Mouse (Mus musculus): ENCODE measurements around the gene Cfap58. TPM values are rescaled to one million over a fixed set of nuclear protein-coding genes. Genes with fewer than 3 reads are reported as not detected.

Cfap58 gene
- total RNA-seq, 2 experiments from 2014 or later, result not detected

DNA sequence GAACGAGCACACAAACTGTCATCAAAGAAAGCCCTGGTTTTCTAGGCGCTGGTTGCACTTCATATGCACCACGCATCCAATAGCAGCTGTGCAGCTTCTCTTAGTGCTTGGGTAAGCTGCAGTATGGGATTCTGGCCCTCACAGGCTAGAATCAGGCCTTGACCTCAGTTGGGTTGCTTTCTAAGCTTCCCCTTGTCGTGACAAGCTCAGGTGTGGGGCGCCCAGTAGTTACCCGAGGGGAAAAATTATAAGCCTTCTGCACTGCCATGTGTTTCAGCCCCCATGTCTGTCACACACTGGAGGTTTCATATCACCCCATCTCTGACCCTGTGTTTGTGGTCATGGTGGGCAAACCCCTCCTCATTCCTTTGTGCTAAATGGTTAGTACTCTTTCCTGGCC, 42.0 kb downstream of the Cfap58 start:
- DNase-seq, result no peak

DNA sequence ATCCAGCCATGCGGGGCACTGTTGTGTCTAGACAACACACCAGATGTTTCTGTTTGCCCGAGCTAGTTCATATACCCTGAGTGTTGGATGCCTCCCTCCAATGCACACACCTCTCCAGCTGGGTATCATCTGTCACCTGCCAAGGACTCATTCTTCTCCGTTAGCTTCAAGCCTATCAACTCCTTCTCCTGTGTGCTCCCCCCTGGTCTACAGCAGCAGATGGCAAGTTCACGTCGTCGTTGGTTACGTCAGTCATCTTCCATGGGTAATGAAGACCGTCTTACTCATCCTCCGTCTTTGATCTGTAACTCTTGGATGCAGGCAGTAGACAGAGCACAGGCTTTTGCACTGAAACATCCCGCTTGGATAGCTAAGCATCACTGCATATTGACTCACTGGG, 42.8 kb downstream of the Cfap58 start:
- DNase-seq, result no peak

DNA sequence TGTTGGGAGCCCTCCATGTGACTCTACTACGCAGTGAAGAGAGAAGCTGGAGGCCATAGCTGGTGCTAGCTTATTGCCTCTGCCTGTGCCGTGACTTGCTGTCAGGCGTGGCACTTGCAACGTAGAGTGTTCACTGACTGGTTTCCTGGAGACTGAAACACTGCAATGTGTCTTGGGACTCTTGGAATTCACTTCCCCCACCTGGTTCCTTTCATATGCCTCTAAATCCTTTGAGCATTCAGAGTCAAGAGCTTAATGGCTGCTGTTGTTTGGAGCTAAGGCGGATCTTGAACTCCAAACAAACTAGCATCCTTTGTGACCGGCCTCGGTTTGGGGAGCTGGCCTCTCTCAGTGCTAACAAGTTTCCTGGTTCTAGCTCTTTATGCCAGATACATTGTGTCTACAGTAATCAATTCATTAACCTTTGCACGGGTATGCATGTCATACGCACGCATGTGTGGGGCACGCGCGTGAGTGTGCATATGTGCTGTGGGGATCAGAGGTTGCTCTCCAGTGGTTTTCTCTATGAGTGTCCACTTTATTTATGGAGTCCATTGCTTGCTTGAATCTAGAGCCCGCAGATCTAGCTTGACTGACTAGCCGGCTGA, 48.2 kb downstream of the Cfap58 start:
- no peak for DNase-seq

DNA sequence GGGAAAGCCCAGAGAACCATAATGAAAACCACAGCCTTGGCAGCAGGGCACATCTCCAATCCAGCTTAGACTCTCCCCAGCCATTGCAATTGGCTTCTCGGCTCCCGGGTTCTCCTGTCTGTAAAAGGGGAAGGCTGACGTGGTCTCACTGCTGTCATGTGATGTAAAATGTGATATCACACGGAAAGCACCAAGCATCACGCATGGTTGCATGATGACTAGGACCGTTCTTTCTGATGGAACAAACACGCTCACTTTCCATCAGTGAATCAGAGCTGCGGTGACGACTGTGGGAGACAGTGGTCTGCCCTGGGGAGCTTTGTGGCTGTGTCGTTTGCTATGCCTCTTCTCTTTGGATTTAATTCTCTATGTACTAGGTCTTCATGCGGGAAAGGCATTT, 50.5 kb downstream of the Cfap58 start:
- DNase-seq, result no peak

DNA sequence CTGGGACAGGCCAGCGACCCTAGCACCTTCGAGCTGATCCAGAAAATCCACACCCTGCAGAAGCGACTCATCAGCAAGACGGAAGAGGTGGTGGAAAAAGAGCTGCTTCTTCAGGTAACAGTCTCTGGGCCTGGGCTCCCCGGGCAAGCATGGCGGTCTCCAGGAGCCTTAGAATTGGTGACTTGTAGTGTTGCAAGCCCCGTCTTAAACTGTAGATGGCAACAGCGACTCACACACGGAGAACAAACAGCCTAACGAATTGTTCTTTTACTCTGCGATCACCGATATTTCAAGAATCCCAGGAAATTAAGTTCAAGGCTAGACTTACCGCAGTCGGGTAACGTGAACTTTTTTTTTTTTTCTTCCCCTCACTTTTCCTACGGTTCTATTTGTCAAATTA, 51.0 kb downstream of the Cfap58 start:
- DNase-seq, result no peak

DNA sequence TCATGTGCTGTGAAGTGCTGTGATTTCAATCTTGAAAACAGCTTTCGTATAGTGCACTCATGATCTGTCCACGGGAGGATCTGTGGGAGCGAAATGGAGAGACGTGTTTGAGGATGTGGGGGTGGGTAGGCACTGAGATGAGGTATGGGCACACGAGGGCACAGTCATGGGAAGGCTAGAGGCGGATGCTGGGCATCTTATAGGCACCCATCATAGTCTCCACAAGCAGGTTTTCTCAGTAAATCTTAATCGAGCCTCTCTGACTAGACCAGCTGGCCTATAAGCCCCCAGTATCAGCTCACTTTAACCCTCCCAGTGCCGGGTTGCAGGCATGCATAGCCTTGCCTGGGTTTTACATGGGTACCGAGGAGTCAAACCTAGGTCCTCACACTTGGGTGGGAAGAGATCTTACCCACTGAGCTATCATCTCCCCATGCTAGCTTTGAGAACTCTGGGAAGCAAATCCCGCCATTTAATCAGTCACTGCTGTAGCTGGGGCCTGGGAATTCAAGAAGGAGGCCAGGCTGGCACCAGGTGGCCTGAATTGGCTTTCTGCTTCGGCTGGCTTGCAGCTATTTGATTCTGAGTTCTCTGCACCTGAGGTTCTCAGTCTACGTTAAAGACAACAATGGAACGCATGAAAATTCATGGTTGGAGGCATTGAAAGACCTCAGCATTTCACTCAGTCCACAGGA, 51.6 kb downstream of the Cfap58 start:
- DNase-seq, result no peak

DNA sequence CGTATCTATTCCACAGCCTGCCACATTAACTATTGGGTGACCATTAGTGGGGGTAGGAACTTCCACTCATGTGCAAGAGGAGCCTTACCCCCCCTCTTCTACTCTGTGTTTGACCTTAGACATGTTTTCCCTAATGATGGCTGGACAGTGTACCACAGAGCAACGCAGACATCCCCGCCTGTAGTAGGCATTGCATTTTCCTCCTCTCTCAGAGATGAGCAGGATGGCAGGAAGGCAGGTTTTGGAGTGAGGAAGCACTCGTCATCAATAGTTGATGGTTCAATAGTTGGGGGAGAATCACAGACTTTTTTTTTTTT, 52.1 kb downstream of the Cfap58 start:
- no peak for DNase-seq

DNA sequence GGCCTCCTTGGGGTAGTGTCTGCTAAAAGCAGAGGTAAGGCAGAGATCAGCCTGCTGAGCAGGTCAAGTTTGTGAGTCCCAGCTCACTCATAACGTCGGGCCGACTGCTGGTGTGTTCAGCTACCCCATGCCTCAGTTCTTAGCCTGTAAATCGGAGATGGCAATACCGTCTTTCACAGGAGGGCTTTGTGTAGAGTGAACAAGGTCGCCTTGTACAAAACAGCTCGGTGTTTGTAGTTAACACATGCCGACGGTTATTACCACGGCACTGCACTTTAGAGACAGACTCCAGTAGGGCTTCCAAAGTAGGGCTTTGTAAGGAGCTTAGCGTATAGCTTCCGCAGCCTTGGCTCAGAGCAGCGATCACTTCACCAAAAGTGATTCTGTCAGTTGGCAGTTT, 63.8 kb downstream of the Cfap58 start:
- no peak for DNase-seq

DNA sequence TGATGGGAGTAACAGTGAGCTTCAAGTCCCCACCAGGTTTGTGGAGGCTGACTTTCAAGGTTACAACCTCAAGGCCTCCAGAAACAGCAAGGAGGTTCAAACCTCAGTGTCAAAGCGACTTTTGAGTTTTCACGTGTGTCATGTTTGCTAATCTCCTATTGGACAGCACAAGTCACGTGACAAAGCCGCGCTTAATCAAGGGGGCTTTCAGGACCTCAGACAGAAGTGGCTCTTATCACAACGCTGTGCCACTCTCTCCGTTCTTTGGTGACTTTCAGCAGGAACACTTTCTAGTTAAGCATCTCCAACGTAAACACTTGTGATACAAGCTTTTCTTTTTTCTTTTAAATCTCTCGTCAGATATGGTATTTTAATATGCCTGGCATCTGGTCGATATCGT, 64.3 kb downstream of the Cfap58 start:
- DNase-seq, result no peak

DNA sequence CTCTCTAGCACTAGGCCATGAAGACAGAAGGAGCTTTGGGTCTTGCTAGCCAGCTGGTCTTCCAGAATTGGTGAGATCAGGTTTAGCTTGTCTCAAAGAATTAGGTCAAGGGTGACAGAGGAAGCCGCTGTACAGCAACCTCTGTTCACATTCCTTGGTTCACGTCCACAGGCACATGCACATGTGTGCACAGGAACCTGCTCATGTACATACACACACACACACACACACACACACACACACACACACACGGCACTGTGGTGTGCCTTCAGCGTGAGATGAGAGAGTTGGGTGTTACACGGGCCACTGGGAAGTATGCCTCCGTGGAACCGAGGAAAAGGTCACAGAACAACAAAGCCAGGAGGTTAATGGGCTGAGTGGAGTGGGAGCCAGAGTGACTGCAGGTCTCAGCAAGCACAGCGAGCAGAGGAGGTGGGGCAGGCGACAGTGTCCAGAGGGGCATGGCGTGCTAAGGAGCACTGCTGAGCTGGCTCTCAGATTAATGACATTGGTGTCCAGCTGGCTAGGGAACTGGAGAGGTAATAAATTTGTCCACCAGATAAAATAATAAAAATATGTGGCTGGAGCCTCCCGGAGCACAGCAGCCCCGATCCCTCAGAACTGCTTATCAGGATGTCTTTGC, 71.4 kb downstream of the Cfap58 start:
- no peak for DNase-seq

DNA sequence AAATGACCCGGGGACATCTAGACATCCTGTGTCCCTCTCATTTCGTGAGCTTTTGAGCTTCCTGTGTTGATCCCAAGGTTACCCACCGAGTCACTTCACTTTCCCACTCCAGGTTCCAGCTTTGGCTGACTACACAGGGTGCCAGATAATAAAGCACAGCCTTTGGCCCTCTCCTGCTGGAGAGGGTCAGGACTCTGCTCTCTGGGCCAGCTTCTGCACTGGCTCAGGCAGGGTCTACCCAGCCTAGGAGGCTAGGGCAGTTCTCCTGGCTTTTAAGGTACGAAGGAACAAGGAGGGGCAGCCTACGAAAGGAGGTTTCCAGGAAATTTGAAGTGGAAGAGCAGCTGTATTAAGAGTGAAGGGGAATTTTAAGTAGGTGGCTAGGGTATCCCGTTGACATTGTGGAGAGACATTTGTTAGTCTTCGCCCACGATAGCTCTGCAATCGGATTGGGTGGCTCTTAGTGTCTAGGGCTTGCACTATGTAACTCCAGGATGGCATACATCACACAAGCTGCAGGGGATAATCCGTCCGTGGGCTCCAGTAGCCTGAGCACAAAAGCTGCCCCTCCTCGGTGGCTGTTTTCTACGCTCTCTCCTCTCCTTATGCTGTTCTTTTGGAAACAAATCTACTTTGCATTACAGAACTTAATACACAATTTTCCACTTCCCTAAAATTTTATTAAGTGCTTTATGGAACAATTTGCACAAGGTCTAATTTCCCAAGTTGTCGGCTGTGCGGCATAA, 72.3 kb downstream of the Cfap58 start:
- DNase-seq, result no peak

DNA sequence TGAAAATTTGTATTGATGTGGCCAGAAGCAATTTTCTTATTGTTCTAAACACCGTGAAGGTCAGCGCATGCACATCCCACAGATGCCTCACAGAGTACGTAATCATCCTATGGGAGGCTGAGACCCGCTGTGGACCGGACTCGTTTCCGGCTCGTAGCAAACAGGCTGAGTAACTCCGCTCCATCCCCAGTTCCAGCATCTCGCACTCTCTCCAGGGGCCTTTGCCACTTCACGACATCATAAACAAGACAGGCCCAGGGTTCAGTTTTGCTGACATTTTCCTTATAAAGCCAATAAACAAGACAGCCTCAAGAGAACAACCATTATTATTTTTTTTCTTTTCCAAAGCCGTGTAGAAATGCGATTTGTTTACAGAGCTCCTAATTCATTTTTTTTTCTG, 82.6 kb downstream of the Cfap58 start:
- DNase-seq, result no peak

DNA sequence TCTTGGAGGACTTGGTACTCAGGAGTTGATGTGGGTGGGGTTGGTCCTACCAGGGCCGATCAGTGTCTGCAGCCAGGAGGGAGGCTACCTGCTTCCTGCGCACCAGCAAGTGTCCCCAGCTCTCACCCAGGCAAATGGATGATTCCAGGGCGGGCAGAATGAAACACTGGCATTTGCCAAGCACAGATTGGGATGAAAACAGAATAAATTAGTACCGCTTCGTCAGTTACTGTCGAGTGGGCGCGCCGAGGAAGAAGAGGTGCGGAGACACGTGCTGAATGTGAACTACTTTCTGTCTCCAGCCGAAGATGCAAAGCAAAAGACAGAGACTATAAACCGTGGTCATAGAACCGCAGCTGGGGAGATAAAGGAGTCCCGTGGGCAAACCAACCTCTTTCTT, 84.0 kb downstream of the Cfap58 start:
- no peak for DNase-seq

DNA sequence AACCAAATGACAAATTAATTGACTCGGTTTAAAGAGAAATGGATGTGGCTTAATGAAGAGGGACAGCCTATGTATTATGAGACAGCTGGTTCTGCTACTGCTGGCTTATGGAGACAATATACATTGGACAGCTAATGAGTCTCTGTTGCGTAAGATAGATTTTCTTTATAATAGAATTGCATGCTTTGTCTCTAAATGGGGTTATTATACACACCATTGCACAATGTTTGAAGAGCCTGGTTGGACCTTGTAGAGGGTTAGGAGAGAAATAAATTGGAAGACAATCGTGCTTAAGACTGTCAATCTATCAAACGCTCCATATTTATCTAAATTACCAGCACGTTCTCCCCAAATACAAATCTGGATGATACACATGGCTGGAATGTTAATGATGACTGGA, 85.3 kb downstream of the Cfap58 start:
- no peak for DNase-seq

DNA sequence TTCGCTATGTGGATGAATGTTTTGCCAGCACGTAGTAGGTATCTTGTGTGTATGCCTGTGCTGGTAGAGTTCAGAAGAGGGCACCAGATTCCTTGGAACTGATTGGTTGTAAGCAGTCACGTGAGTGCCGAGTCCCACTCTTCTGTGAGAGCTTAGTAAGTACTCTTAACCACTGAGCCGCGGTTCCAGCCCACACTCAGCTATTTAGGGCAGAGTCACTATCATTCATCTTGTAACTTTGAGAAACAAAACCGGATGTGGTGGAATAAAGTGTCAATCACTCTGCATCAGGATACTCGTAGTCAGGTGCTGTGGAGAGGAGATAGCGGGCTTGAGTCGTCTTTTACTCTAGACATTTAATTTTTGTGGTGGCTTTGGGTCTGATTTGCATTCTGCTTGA, 86.3 kb downstream of the Cfap58 start:
- DNase-seq, result no peak

DNA sequence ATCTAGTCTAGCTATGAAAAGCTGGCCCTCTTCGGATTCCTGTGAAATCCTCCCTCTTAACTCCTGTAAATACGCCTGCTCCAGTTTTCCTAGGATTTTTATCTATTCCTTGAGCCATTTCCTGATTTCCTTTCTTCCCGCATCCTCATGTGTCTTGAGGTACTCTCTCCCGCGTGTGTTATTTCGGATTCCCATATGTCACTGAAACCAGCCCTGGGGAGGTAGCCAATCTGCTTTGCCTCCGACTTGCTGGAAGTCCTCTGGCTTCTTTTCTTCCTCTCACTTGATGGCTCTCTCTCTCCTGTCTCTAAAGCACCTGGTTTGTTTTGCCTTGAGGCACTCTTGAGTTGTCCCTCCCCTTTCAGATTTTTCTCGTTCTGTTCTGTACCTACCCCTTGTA, 87.9 kb downstream of the Cfap58 start:
- DNase-seq, result no peak

DNA sequence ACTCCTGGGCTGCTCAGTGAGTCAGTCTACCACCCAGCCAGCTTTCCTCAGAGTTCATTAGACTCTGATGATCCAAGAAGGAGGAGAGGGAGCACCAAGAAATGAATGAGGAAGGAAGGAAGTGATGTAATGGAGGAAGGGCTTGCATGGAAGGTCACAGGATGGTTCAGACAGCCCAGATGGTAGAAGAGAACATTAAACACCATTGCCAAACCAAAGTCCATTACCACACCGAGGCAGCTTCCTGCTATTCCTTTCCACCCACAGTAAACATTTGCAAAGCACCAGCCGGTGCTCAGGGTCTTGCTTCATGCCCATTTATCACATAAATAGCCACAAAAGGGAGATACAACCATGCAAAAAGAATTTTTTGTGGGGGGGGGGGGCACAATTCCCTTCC, 89.4 kb downstream of the Cfap58 start:
- no peak for DNase-seq

DNA sequence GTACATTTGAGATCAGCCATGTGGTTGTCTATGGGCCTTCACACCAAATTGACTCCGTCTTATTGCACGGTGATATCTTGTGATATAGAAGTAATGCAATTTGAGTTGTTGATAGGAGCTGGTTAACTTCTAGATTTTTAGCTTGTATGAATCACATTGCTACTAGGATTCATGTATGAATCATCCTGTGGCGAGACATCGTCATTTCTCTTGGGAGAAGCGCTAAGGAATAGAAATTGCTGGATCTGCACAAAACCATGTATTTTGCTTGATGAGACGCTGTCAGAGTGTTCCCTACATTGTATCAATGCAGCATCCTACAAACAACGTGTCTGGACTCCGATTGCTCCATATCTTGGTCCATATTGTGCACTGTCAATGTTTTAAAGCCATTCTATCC, 102.1 kb downstream of the Cfap58 start:
- DNase-seq, result no peak

DNA sequence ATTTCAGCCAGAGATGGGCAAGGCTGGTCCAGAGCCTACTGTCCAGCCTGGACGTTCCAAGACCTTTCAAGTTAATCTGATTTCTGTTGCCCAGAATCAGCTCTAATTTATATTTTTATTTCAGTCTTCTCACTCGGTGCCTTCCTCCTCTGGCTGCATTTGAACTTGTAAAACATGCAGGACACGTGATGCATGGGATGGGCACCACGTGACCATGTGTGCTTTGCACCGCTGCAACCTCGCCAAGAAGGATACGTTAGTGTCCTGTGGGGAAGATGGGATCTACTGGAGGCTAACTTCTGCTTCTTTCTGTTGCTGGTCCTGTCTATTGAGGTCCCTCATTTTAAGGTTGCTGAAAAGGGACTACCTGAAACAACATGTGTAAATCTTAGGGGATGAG, 109.8 kb downstream of the Cfap58 start:
- DNase-seq, result no peak

DNA sequence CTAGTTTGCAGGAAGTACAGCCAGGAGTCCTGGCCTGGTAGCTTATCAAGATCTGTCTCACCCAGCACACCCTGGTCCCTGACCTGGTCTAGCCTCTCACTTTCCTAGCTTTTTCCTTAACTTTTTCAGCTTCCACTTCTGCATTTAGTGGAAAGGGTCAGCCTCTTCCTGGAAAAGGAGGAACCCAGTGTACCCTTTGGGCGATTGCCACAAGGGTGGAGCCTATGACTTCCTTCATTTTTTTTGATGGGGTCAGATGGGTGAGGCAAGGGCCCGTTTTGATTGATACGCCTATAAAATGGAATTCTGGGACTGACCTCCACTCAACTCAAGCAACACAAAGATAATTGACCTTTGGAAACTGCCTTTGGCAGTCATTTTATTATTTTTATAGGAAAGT, 111.9 kb downstream of the Cfap58 start:
- DNase-seq, result no peak

DNA sequence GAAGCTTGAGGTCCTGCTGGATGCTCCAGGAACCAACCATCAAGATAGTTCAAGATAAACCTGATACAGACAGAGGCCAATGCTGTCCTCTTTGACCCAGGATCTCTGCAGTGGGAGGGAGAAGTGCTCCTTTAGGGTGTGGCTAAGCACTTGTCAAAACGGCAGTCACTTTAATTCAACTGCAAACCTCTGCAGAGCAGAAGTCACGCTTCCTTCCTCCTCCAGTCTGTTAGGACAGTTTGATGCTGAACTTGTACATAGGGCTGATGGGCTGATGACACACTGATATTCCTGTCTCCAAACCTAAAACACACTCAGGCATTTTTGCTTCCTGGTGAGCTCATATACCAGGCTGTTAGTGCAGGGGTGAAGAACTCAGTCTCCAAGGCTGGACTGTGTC, 125.8 kb downstream of the Cfap58 start:
- DNase-seq, result no peak

DNA sequence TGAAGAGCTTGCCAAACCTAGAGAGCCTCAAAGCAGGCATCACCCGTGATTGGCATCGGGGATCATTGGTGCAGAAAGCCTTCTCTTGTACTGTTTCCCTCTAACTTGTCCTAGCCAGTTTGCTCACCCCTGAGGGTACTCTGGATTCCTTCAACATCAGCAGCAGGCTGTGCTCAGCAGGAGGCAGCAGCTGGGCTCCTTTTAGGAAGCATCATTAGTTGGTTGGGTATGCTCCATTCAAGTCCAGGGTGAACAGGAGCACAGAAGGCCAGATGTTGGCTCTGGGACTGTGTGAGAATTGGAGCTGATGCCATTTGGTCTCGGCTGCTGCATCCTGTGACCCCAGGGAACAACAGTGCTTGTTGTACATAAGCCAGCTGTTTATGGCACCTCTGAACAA, 142.2 kb downstream of the Cfap58 start:
- DNase-seq, result no peak

DNA sequence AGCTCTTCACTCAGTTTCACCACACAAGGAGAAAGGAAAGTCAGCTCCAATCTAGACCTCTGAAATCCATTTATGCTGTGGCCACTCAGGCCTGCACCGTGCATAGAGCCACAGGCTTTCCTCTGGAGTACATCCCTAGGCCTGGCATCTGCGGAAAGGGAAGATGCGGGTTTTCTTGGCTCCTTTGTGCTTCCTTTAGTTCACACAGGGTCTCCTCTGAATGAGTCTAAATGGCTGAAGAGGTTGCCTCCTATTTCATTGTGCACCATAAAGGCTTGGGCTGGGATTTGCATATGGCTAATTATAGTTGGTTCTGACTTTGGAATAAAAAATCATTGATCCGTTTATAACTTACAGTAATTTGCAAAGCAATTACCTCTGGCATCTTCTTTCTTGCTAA, 144.0 kb downstream of the Cfap58 start:
- DNase-seq, result no peak

Measured in gastrocnemius, postnatal 25 days (tissue).